Comparison of ENCODE assay signal across 11 mouse cellular contexts in genomic region chr9:121311846-121312236, GRCm38 (mm10). TPM values are rescaled to one million over a fixed set of nuclear protein-coding genes. Genes with fewer than 3 reads are reported as not detected.
DNase-seq lines count a peak whose midpoint lies in the region; ATAC-seq and TF ChIP-seq lines count a peak whose summit lies in the region.
"Had no signal": no experiment of that assay in that cellular context is flagged by ENCODE, and none has a peak within 500 bp of the region (broad histone marks: within the 10 kb centered on the region; RNA-seq: fewer than 3 reads in every experiment).

No protein-coding gene starts in this region.

- peak overlapping the region; percentile 71 for H3K27ac ChIP-seq in heart, embryonic 13.5 days (replicated peaks)
- H3K27ac ChIP-seq in forebrain, embryonic 11.5 days (ENCODE audit: low read depth, low read length): peak overlapping the region; percentile 99
- peak overlapping the region; percentile 94 for H3K27ac ChIP-seq in hindbrain, embryonic 10.5 days
- peak overlapping the region; percentile 82 for H3K27ac ChIP-seq in midbrain, embryonic 13.5 days
- H3K27ac ChIP-seq in liver, postnatal 0 days (ENCODE audit: low read depth): no peak overlapping the region
- no peak overlapping the region for H3K27ac ChIP-seq in liver, embryonic 12.5 days

- H3K4me1 ChIP-seq in heart, embryonic 13.5 days: peaks cover 79% of the 10 kb centered on the region
- peaks cover 41% of the 10 kb centered on the region for H3K4me1 ChIP-seq in forebrain, embryonic 11.5 days (replicated peaks; ENCODE audit: control insufficient read depth, insufficient read depth, low read length)
- peaks cover 89% of the 10 kb centered on the region for H3K4me1 ChIP-seq in hindbrain, embryonic 10.5 days (replicated peaks)
- H3K4me1 ChIP-seq in midbrain, embryonic 13.5 days (replicated peaks): peaks cover 70% of the 10 kb centered on the region
- peaks cover 30% of the 10 kb centered on the region for H3K4me1 ChIP-seq in liver, postnatal 0 days (ENCODE audit: insufficient read depth)
- peaks cover 55% of the 10 kb centered on the region for H3K4me1 ChIP-seq in liver, embryonic 12.5 days

- H3K9me3 ChIP-seq in heart, embryonic 13.5 days: no peaks in the 10 kb centered on the region
- H3K9me3 ChIP-seq in forebrain, embryonic 11.5 days (ENCODE audit: control insufficient read depth, low read length): no peaks in the 10 kb centered on the region
- H3K9me3 ChIP-seq in hindbrain, embryonic 10.5 days: no peaks in the 10 kb centered on the region
- no peaks in the 10 kb centered on the region for H3K9me3 ChIP-seq in midbrain, embryonic 13.5 days
- H3K9me3 ChIP-seq in liver, postnatal 0 days (ENCODE audit: low read length): no peaks in the 10 kb centered on the region
- H3K9me3 ChIP-seq in liver, embryonic 12.5 days (replicated peaks): no peaks in the 10 kb centered on the region

- WGBS in heart, embryonic 13.5 days: 54% methylated on average over 6 of the region's 6 CpGs
- 69% methylated on average over 6 of the region's 6 CpGs for WGBS in forebrain, embryonic 11.5 days
- WGBS in hindbrain, embryonic 10.5 days: 75% methylated on average over 6 of the region's 6 CpGs
- 68% methylated on average over 6 of the region's 6 CpGs for WGBS in midbrain, embryonic 13.5 days
- 79% methylated on average over 6 of the region's 6 CpGs for WGBS in liver, postnatal 0 days (ENCODE audit: insufficient replicate concordance)
- 78% methylated on average over 6 of the region's 6 CpGs for WGBS in liver, embryonic 12.5 days (ENCODE audit: insufficient replicate concordance)

- no peak for TF ChIP-seq CTCF in liver, postnatal 0 days (IDR thresholded peaks at IDR 0.05; ENCODE audit: low read depth)

- H3K4me2 ChIP-seq in heart, embryonic 13.5 days: no peak overlapping the region
- no peak overlapping the region for H3K4me2 ChIP-seq in forebrain, embryonic 11.5 days (ENCODE audit: low read depth, low read length, severe bottlenecking)
- H3K4me2 ChIP-seq in midbrain, embryonic 13.5 days (replicated peaks): no peak overlapping the region
- no peak overlapping the region for H3K4me2 ChIP-seq in liver, postnatal 0 days (ENCODE audit: low read depth, low read length)
- H3K4me2 ChIP-seq in liver, embryonic 12.5 days: no peak overlapping the region

- no peak overlapping the region for H3K9ac ChIP-seq in heart, embryonic 13.5 days
- H3K9ac ChIP-seq in forebrain, embryonic 11.5 days (ENCODE audit: low read length): no peak overlapping the region; the same call in 1 of the 2 replicates
- no peak overlapping the region for H3K9ac ChIP-seq in midbrain, embryonic 13.5 days (replicated peaks)
- no peak overlapping the region for H3K9ac ChIP-seq in liver, postnatal 0 days (replicated peaks)
- no peak overlapping the region for H3K9ac ChIP-seq in liver, embryonic 12.5 days

- no peaks in the 10 kb centered on the region for H3K27me3 ChIP-seq in heart, embryonic 13.5 days (replicated peaks)
- H3K27me3 ChIP-seq in forebrain, embryonic 11.5 days (ENCODE audit: control insufficient read depth, insufficient read depth, low read length): no peaks in the 10 kb centered on the region
- no peaks in the 10 kb centered on the region for H3K27me3 ChIP-seq in hindbrain, embryonic 10.5 days (ENCODE audit: insufficient read depth, poor library complexity, severe bottlenecking)
- no peaks in the 10 kb centered on the region for H3K27me3 ChIP-seq in midbrain, embryonic 13.5 days
- H3K27me3 ChIP-seq in liver, postnatal 0 days (ENCODE audit: insufficient read depth, low read length): no peaks in the 10 kb centered on the region
- H3K27me3 ChIP-seq in liver, embryonic 12.5 days (replicated peaks): no peaks in the 10 kb centered on the region

- no peak for TF ChIP-seq EP300 in liver, postnatal 0 days (IDR thresholded peaks at IDR 0.05; ENCODE audit: low read depth)

- H3K4me3 ChIP-seq in heart, embryonic 13.5 days: no peak overlapping the region
- no peak overlapping the region for H3K4me3 ChIP-seq in forebrain, embryonic 11.5 days (ENCODE audit: low read depth, low read length)
- no peak overlapping the region for H3K4me3 ChIP-seq in hindbrain, embryonic 10.5 days
- H3K4me3 ChIP-seq in midbrain, embryonic 13.5 days (replicated peaks): no peak overlapping the region
- H3K4me3 ChIP-seq in liver, postnatal 0 days (ENCODE audit: low read depth, low read length): no peak overlapping the region
- H3K4me3 ChIP-seq in liver, embryonic 12.5 days: no peak overlapping the region

- H3K36me3 ChIP-seq in heart, embryonic 13.5 days: peaks cover 2% of the 10 kb centered on the region
- no peaks in the 10 kb centered on the region for H3K36me3 ChIP-seq in forebrain, embryonic 11.5 days (ENCODE audit: control insufficient read depth, insufficient read depth, low read length)
- peaks cover 17% of the 10 kb centered on the region for H3K36me3 ChIP-seq in hindbrain, embryonic 10.5 days
- no peaks in the 10 kb centered on the region for H3K36me3 ChIP-seq in midbrain, embryonic 13.5 days
- 0 out of 2 replicates have a peak, but pooled peaks cover 3% of the 10 kb centered on the region for H3K36me3 ChIP-seq in liver, postnatal 0 days (replicated peaks; ENCODE audit: insufficient read depth, low read length)
- H3K36me3 ChIP-seq in liver, embryonic 12.5 days: 0 out of 2 replicates have a peak, but pooled peaks cover 2% of the 10 kb centered on the region

- no peak for ATAC-seq in heart, embryonic 13.5 days (ENCODE audit: extremely low read depth, insufficient number of reproducible peaks, low FRiP score, low TSS enrichment)
- no peak for ATAC-seq in forebrain, embryonic 11.5 days (replicated peaks; ENCODE audit: low FRiP score)
- ATAC-seq in midbrain, embryonic 13.5 days: no peak
- ATAC-seq in liver, postnatal 0 days: no peak
- ATAC-seq in liver, embryonic 12.5 days: no peak

- DNase-seq in heart, adult 8-10 months (ENCODE audit: low spot score): no peak
- peak; percentile 47 for DNase-seq in forebrain, embryonic 11.5 days (ENCODE audit: low spot score)
- no peak for DNase-seq in hindbrain, embryonic 10.5 days (ENCODE audit: low spot score)
- DNase-seq in retina, embryonic 14.5 days (ENCODE audit: low spot score): no peak
- DNase-seq in liver, postnatal 0 days: no peak
- DNase-seq: cerebellum, adult 8-10 months; layer of hippocampus, postnatal 36 days; thymus, postnatal 36 days had no signal

RNA-seq across cellular contexts. Expression of gene Trak1, which starts 14.5 kb away (rescaled TPM):
- polyA plus RNA-seq in heart, embryonic 13.5 days (2015; fragmentation: Nextera tagmentation; extraction: Ambion mirVana): 30.4 and 32.2 TPM in 2 replicates
- 100 to 1,000 TPM; 294 to 334 (median 302) TPM for total RNA-seq in heart, adult 8-10 months (2022)
- 33.5 and 36.4 TPM in 2 replicates for polyA plus RNA-seq in forebrain, embryonic 11.5 days (2014; fragmentation: Nextera tagmentation; extraction: Ambion mirVana)
- 24.1 and 33.1 TPM in 2 replicates for polyA plus RNA-seq in hindbrain, embryonic 10.5 days (2016; fragmentation: Nextera tagmentation; extraction: Ambion mirVana)
- 41.1 and 44.8 TPM in 2 replicates for polyA plus RNA-seq in midbrain, embryonic 13.5 days (2015; fragmentation: Nextera tagmentation; extraction: Ambion mirVana)
- 4.9 and 5.1 TPM in 2 replicates for polyA plus RNA-seq in liver, postnatal 0 days (2015; fragmentation: Nextera tagmentation; extraction: Ambion mirVana)
- 10.3 and 11.0 TPM in 2 replicates for polyA plus RNA-seq in liver, embryonic 12.5 days (2016; fragmentation: Nextera tagmentation; extraction: Ambion mirVana)

RNA-seq across cellular contexts. Expression of gene Ulk4, which starts 34.8 kb away (rescaled TPM):
- polyA plus RNA-seq in heart, embryonic 13.5 days (2015; fragmentation: Nextera tagmentation; extraction: Ambion mirVana): 95.9 and 112 TPM in 2 replicates
- under 1 TPM; 0.14 to 0.41 (median 0.30) TPM for total RNA-seq in heart, adult 8-10 months (2022)
- polyA plus RNA-seq in forebrain, embryonic 11.5 days (2014; fragmentation: Nextera tagmentation; extraction: Ambion mirVana): 144 and 163 TPM in 2 replicates
- 123 and 131 TPM in 2 replicates for polyA plus RNA-seq in hindbrain, embryonic 10.5 days (2016; fragmentation: Nextera tagmentation; extraction: Ambion mirVana)
- 151 and 159 TPM in 2 replicates for polyA plus RNA-seq in midbrain, embryonic 13.5 days (2015; fragmentation: Nextera tagmentation; extraction: Ambion mirVana)
- 23.2 and 25.4 TPM in 2 replicates for polyA plus RNA-seq in liver, postnatal 0 days (2015; fragmentation: Nextera tagmentation; extraction: Ambion mirVana)
- 50.8 and 52.6 TPM in 2 replicates for polyA plus RNA-seq in liver, embryonic 12.5 days (2016; fragmentation: Nextera tagmentation; extraction: Ambion mirVana)

Comparison
In these comparisons a context has a peak if more than half of its experiments do, and no peak if none do; other contexts are left out.
1. H3K27ac ChIP-seq: peak in heart, embryonic 13.5 days (single experiment), forebrain, embryonic 11.5 days (single experiment), hindbrain, embryonic 10.5 days (single experiment) and midbrain, embryonic 13.5 days (single experiment); none in liver, postnatal 0 days (single experiment) and liver, embryonic 12.5 days (single experiment).